Mouse (Mus musculus): ENCODE measurements around the gene Six1.
A peak's percentile ranks its signal among the peaks of the same experiment; 100 is the strongest.

The Six1 gene

GRCm38 (mm10) chr12:73050305-73050704 is 3.4 kb downstream of the Six1 start:
- no peak for DNase-seq (ENCODE audit: extremely low read depth, insufficient read length, low spot score)

GRCm38 (mm10) chr12:73049520-73050225 is 4.0 kb downstream of the Six1 start:
- DNase-seq (ENCODE audit: extremely low read depth, insufficient read length, low spot score): no peak

- DNase-seq (ENCODE audit: extremely low read depth, insufficient read length, low spot score): no peak
Measured at GRCm38 (mm10) chr12:73048537-73048936, 5.2 kb downstream of the Six1 start.

GRCm38 (mm10) chr12:73047576-73047975 is 6.1 kb downstream of the Six1 start:
- no peak for DNase-seq (ENCODE audit: extremely low read depth, insufficient read length, low spot score)

GRCm38 (mm10) chr12:73046607-73047180 is 7.0 kb downstream of the Six1 start:
- DNase-seq (ENCODE audit: extremely low read depth, insufficient read length, low spot score): peak; percentile 92

- peak; percentile 77 for DNase-seq (ENCODE audit: extremely low read depth, insufficient read length, low spot score)
Measured at GRCm38 (mm10) chr12:73045724-73046606, 7.7 kb downstream of the Six1 start.

- DNase-seq (ENCODE audit: extremely low read depth, insufficient read length, low spot score): peak; percentile 79
Measured at GRCm38 (mm10) chr12:73045046-73045723, 8.5 kb downstream of the Six1 start.

GRCm38 (mm10) chr12:73044221-73045045 is 9.3 kb downstream of the Six1 start:
- peak; percentile 62 for DNase-seq (ENCODE audit: extremely low read depth, insufficient read length, low spot score)

GRCm38 (mm10) chr12:73043396-73044167 is 10.1 kb downstream of the Six1 start:
- DNase-seq (ENCODE audit: extremely low read depth, insufficient read length, low spot score): no peak

GRCm38 (mm10) chr12:73042903-73043302 is 10.8 kb downstream of the Six1 start:
- no peak for DNase-seq (ENCODE audit: extremely low read depth, insufficient read length, low spot score)

GRCm38 (mm10) chr12:73042406-73042805 is 11.3 kb downstream of the Six1 start:
- DNase-seq (ENCODE audit: extremely low read depth, insufficient read length, low spot score): no peak

GRCm38 (mm10) chr12:73041256-73041630 is 12.4 kb downstream of the Six1 start:
- no peak for DNase-seq (ENCODE audit: extremely low read depth, insufficient read length, low spot score)

GRCm38 (mm10) chr12:73040563-73041255 is 13.0 kb downstream of the Six1 start:
- no peak for DNase-seq (ENCODE audit: extremely low read depth, insufficient read length, low spot score)

GRCm38 (mm10) chr12:73039939-73040562 is 13.6 kb downstream of the Six1 start:
- DNase-seq (ENCODE audit: extremely low read depth, insufficient read length, low spot score): no peak

- DNase-seq (ENCODE audit: extremely low read depth, insufficient read length, low spot score): peak; percentile 21
Measured at GRCm38 (mm10) chr12:73038992-73039938, 14.4 kb downstream of the Six1 start.

GRCm38 (mm10) chr12:73038441-73038991 is 15.2 kb downstream of the Six1 start:
- DNase-seq (ENCODE audit: extremely low read depth, insufficient read length, low spot score): no peak
